Mouse (Mus musculus): Measurements from ENCODE around the gene Fam129b. TPM values are rescaled to one million over a fixed set of nuclear protein-coding genes. Genes with fewer than 3 reads are reported as not detected.

The Fam129b gene
- 1.7 TPM for polyA plus RNA-seq (2017; shearing (Covaris generic))

GRCm38 (mm10) chr2:32875675-32876489 lies at the start of gene Fam129b:
Gene Fam129b (plus strand): TSS chr2:32876114.

DNA sequence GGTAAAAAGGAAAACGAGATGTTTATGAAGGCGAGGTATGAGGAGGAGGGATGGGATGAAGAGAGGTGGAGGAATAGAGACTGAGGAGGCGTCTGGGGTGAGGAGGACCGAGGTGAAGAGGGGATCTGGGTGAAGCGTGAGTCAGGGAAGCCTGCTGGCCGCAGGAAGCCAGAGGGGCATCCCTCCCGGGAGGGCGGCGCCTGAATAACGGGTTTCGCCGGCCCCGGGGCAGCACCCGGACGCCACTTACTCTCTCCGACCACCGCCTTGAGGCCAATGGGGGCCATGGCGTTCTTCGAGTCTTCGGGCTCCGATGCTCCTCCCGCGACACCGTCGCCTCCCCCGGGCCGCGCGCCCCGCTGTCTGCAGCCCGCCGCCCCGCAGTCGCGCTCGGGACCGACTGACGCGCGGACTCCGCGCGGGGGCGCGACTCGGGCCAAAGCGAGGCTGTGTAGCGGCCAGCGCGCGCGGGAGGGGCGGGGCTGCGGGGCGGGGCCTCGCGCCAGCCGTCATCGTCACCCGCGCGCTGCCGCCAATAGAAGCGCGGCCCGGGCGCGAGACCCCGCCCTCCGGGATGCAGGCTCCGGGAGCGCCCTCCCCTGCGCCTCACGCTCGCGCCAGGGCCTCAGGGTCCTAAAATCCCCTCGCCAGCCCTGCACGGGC lies 29.0 kb upstream of the Fam129b start, which contains the start of gene Stxbp1:
Gene Stxbp1 (minus strand): TSS at position 441 of the 663 bp plus-strand sequence.

GRCm38 (mm10) chr2:32961192-32961995 lies 85.5 kb downstream of the Fam129b start, which contains the start of the genes Rpl12 and Lrsam1:
Gene Rpl12 (plus strand): TSS chr2:32961559.
Gene Lrsam1 (minus strand): TSS chr2:32961614.

Other genes with a start within 250 kb of the Fam129b start
- gene Eng, start 229.5 kb upstream of the Fam129b start, polyA plus RNA-seq (2017; shearing (Covaris generic)) = 0.19 TPM
- 25.7 TPM for gene Fpgs, start 172.0 kb upstream of the Fam129b start, polyA plus RNA-seq (2017; shearing (Covaris generic))
- gene Cdk9, start 163.0 kb upstream of the Fam129b start, polyA plus RNA-seq (2017; shearing (Covaris generic)) = 177 TPM
- gene Sh2d3c, start 155.1 kb upstream of the Fam129b start, polyA plus RNA-seq (2017; shearing (Covaris generic)) = 116 TPM
- 0.85 TPM for gene 6330409D20Rik, start 135.1 kb upstream of the Fam129b start, polyA plus RNA-seq (2017; shearing (Covaris generic))
- 76.5 TPM for gene Tor2a, start 118.9 kb upstream of the Fam129b start, polyA plus RNA-seq (2017; shearing (Covaris generic))
- 0.48 TPM for gene Ttc16, start 100.5 kb upstream of the Fam129b start, polyA plus RNA-seq (2017; shearing (Covaris generic))
- gene Ptrh1, start 100.3 kb upstream of the Fam129b start, polyA plus RNA-seq (2017; shearing (Covaris generic)) = 4.9 TPM
- 0.22 TPM for gene Cfap157, start 91.7 kb upstream of the Fam129b start, polyA plus RNA-seq (2017; shearing (Covaris generic))
- 2.9 TPM for gene Stxbp1, start 28.9 kb upstream of the Fam129b start, polyA plus RNA-seq (2017; shearing (Covaris generic))
- 47.2 TPM for gene Rpl12, start 85.4 kb downstream of the Fam129b start, polyA plus RNA-seq (2017; shearing (Covaris generic))
- 10.2 TPM for gene Lrsam1, start 85.5 kb downstream of the Fam129b start, polyA plus RNA-seq (2017; shearing (Covaris generic))
- gene Slc2a8, start 106.0 kb downstream of the Fam129b start, polyA plus RNA-seq (2017; shearing (Covaris generic)) = 8.2 TPM

All from CD4-positive, CD25-positive, alpha-beta regulatory T cell (primary cell).